Mouse (Mus musculus) lung, adult 2 months (tissue): ENCODE results near the gene Gm14597.
"Not testable (repeated sequence)": the region's sequence is repeated elsewhere in the genome, so short reads cannot be mapped to it uniquely, and the experiment has no call there.

Source experiments
- CTCF ChIP-seq: fragments of 200-500 bp; IDR thresholded peaks from 2 replicates; pipeline ENCODE4 v1.5.1; 2011; ENCODE audit warnings: mild to moderate bottlenecking, low read length, control low read depth; ENCODE audit not compliant: insufficient read depth
- POLR2A ChIP-seq: fragments of 200-500 bp; IDR thresholded peaks from 2 replicates; pipeline ENCODE4 v1.6.1; 2011; ENCODE audit warnings: low read depth, mild to moderate bottlenecking, control low read depth, low read length, borderline replicate concordance; ENCODE audit errors: extremely low read depth

DNA sequence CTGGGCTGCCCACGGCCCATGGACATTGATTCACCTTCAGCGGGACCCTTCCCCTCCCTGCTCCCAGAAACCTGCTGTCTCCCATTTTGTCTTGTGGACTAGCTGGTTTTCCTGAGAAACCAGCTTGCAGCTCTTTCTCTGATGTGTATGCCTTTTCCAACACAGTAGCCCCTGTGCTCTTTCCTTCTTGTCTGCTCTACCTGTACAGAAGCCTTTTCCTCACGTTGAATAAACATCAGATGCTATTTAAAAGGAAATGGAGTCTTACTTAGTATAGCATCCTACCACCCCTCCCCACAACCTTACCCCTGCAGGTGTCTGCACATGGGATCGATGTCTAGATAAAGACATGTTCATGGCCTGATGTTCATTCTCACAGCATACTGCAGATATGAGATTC lies at the start of gene Gm14597:
- not testable (repeated sequence) for TF ChIP-seq CTCF, POLR2A
